Comparison of ENCODE assay signal across 8 mouse cellular contexts in the genomic region with DNA sequence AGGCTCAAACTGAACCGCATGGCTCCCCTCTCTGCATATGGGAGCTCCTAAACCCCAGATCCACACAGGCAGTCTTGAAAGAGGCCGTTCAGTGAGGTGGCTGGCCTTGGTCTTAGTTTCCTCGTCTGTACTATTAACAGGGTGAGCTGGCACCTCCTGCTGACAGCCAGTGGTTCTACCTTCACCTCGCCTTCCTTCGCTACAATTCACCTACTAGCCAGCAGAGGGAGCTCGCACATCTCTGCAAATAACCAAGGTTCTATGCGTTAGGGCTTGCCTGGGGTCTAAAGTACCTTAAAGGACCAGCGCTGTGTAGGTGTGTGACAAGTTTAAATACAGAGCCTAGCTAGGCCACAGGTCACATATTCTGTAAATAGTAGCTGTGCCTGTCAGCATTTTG. TPM values are rescaled to one million over a fixed set of nuclear protein-coding genes. Genes with fewer than 3 reads are reported as not detected.
DNase-seq lines count a peak whose midpoint lies in the region; ATAC-seq and TF ChIP-seq lines count a peak whose summit lies in the region.

No protein-coding gene starts in this region.

- H3K27ac ChIP-seq in hindbrain, embryonic 15.5 days (replicated peaks), result no peak overlapping the region

- H3K9ac ChIP-seq in hindbrain, embryonic 15.5 days, result no peak overlapping the region

- peaks cover 8% of the 10 kb centered on the region; the same call in 1 of the 2 replicates for H3K4me1 ChIP-seq in hindbrain, embryonic 15.5 days (replicated peaks)

- in situ Hi-C loops in Patski (cut with MboI; ENCODE audit: low pct_unique_long_range_greater_than_20kb), result loop anchor here (5.0 kb wide), 2 partner anchors 50 to 280 kb away; a partner anchor contains a TSS

- no peaks in the 10 kb centered on the region for H3K36me3 ChIP-seq in hindbrain, embryonic 15.5 days

- peak; percentile 68 for DNase-seq in Patski (ENCODE audit: low read depth, low spot score)
- DNase-seq in cerebellum, postnatal 10 days, result peak; percentile 91 to 92
- DNase-seq in frontal cortex, postnatal 14 days (ENCODE audit: low spot score in 2 of 2), result peak; percentile 82 to 91
- DNase-seq in layer of hippocampus, postnatal 36 days, result peak; percentile 83 to 85
- DNase-seq in lung, postnatal 14 days, result peak; percentile 89
- DNase-seq in retina, embryonic 14.5 days (ENCODE audit: low spot score), result peak; percentile 93
- DNase-seq in thymus, postnatal 36 days, result peak; percentile 70 to 77

- H3K4me3 ChIP-seq in hindbrain, embryonic 15.5 days, result no peak overlapping the region

- TF ChIP-seq CTCF in Patski (IDR thresholded peaks at IDR 0.05), result no peak

- 5% methylated on average over 8 of the region's 8 CpGs for WGBS in hindbrain, embryonic 15.5 days

- CTCF ChIA-PET in Patski (lab: Charles Lee), result interaction anchor here (0.7 to 9.7 kb wide), 54 partner anchors 8 to 312 kb away, joined by 3 to 215 read pairs (median 4); a partner anchor contains a TSS

- POLR2A ChIA-PET in Patski (lab: Charles Lee), result interaction anchor here (0.6 to 1.8 kb wide), 5 partner anchors 48 to 216 kb away, joined by 3 to 6 read pairs (median 3); a partner anchor contains a TSS

- H3K9me3 ChIP-seq in hindbrain, embryonic 15.5 days, result no peaks in the 10 kb centered on the region

- H3K27me3 ChIP-seq in Patski, result no peaks in the 10 kb centered on the region
- no peaks in the 10 kb centered on the region; the same call in 1 of the 2 replicates for H3K27me3 ChIP-seq in hindbrain, embryonic 15.5 days

- ATAC-seq in Patski, result peak; percentile 48
- peak; percentile 42; the same call in 1 of the 2 replicates for ATAC-seq in hindbrain, embryonic 15.5 days (ENCODE audit: low FRiP score, low read depth)

- no peak overlapping the region for H3K4me2 ChIP-seq in hindbrain, embryonic 15.5 days

RNA-seq across cellular contexts. Expression of a gene that starts 9.9 kb away (rescaled TPM):
- polyA plus RNA-seq in Patski (2021), result not detected
- 0.13 TPM in 1 of 2 replicates, not detected in the other for polyA plus RNA-seq in hindbrain, embryonic 15.5 days (2015; fragmentation: Nextera tagmentation; extraction: Ambion mirVana)
- not detected for total RNA-seq in layer of hippocampus, postnatal 36 days (2021)

RNA-seq across cellular contexts. Expression of a gene that starts 28.5 kb away (rescaled TPM):
- polyA plus RNA-seq in Patski (2021), result 150 TPM
- polyA plus RNA-seq in hindbrain, embryonic 15.5 days (2015; fragmentation: Nextera tagmentation; extraction: Ambion mirVana), result 248 and 252 TPM in 2 replicates
- total RNA-seq in layer of hippocampus, postnatal 36 days (2021), result 100 to 1,000 TPM; 258 to 289 TPM
